In the genomic region with DNA sequence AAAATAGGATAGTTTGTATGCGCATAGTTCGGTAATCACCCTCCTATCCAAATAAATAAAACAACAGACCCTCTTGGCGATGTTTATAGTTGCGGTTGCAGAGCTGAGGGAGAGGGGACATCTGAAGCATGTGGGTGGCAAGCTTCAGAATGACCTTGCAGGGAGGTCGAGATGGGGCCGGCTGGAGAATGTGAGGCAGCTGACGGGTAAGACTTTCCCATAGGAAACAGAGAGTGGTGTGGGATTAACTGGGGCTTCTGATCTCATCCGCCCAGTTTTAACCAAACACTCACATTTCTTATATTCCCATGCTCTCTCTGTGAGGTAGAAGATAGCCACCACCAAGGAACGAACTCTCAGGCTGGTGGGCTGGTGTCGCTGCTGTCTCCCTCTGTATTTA, we compare ENCODE assay signal across 8 mouse cellular contexts.
A peak's percentile ranks its signal among the peaks of the same experiment; 100 is the strongest.
DNase-seq lines count a peak whose midpoint lies in the region; ATAC-seq lines count a peak whose summit lies in the region.

No protein-coding gene starts in this region.

- intact Hi-C loops in left cerebral cortex, postnatal 25 days (cut with DNase I): no loop called here

- H3K9ac ChIP-seq in forebrain, embryonic 12.5 days: no peak overlapping the region
- H3K9ac ChIP-seq in forebrain, embryonic 14.5 days (ENCODE audit: low read length): no peak overlapping the region
- H3K9ac ChIP-seq in intestine, embryonic 15.5 days: no peak overlapping the region
- no peak overlapping the region; the same call in 1 of the 2 replicates for H3K9ac ChIP-seq in neural tube, embryonic 15.5 days (replicated peaks)

- H3K4me3 ChIP-seq in forebrain, embryonic 12.5 days (replicated peaks): no peak overlapping the region
- H3K4me3 ChIP-seq in forebrain, embryonic 14.5 days (ENCODE audit: low read depth, low read length): no peak overlapping the region
- no peak overlapping the region for H3K4me3 ChIP-seq in intestine, embryonic 15.5 days (replicated peaks)
- H3K4me3 ChIP-seq in neural tube, embryonic 15.5 days (replicated peaks): no peak overlapping the region

- peak overlapping the region; percentile 25; the same call in 1 of the 2 replicates for H3K4me2 ChIP-seq in forebrain, embryonic 12.5 days
- no peak overlapping the region for H3K4me2 ChIP-seq in forebrain, embryonic 14.5 days (ENCODE audit: low read length)
- peak overlapping the region; percentile 19; the same call in 1 of the 2 replicates for H3K4me2 ChIP-seq in intestine, embryonic 15.5 days (replicated peaks)
- H3K4me2 ChIP-seq in neural tube, embryonic 15.5 days: peak overlapping the region; percentile 22

- peaks cover 20% of the 10 kb centered on the region for H3K4me1 ChIP-seq in forebrain, embryonic 12.5 days
- H3K4me1 ChIP-seq in forebrain, embryonic 14.5 days (ENCODE audit: control insufficient read depth, insufficient read depth, low read length): no peaks in the 10 kb centered on the region
- H3K4me1 ChIP-seq in intestine, embryonic 15.5 days (replicated peaks): peaks cover 4% of the 10 kb centered on the region; the same call in 1 of the 2 replicates
- peaks cover 21% of the 10 kb centered on the region for H3K4me1 ChIP-seq in neural tube, embryonic 15.5 days

- 39% methylated on average over 10 of the region's 10 CpGs for WGBS in forebrain, embryonic 12.5 days
- WGBS in forebrain, embryonic 14.5 days: 39% methylated on average over 10 of the region's 10 CpGs
- 17% methylated on average over 10 of the region's 10 CpGs for WGBS in intestine, embryonic 15.5 days
- WGBS in neural tube, embryonic 15.5 days: 34% methylated on average over 10 of the region's 10 CpGs

- no peak for DNase-seq in forebrain, embryonic 14.5 days (ENCODE audit: low spot score)
- peak; percentile 22 for DNase-seq in kidney, postnatal 10 days
- no peak for DNase-seq in kidney, adult 9 months
- no peak for DNase-seq in spleen, postnatal 36 days (ENCODE audit: low spot score in 2 of 2)
- DNase-seq in left cerebral cortex, postnatal 25 days (ENCODE audit: low spot score in 2 of 2): no peak

- no peaks in the 10 kb centered on the region for H3K27me3 ChIP-seq in forebrain, embryonic 12.5 days
- no peaks in the 10 kb centered on the region for H3K27me3 ChIP-seq in forebrain, embryonic 14.5 days (replicated peaks; ENCODE audit: control insufficient read depth, insufficient read depth, low read length)
- no peaks in the 10 kb centered on the region for H3K27me3 ChIP-seq in intestine, embryonic 15.5 days (replicated peaks)
- H3K27me3 ChIP-seq in neural tube, embryonic 15.5 days (replicated peaks): no peaks in the 10 kb centered on the region

- no peak for ATAC-seq in forebrain, embryonic 12.5 days (ENCODE audit: low FRiP score)
- no peak for ATAC-seq in forebrain, embryonic 14.5 days
- peak; percentile 63; the same call in 1 of the 2 replicates for ATAC-seq in intestine, embryonic 15.5 days
- no peak for ATAC-seq in neural tube, embryonic 15.5 days (ENCODE audit: low FRiP score)

- 0 out of 2 replicates have a peak overlapping the region, but pooled peaks have one; percentile 25 for H3K27ac ChIP-seq in forebrain, embryonic 12.5 days
- H3K27ac ChIP-seq in forebrain, embryonic 14.5 days (ENCODE audit: low read depth, low read length): no peak overlapping the region
- H3K27ac ChIP-seq in intestine, embryonic 15.5 days: peak overlapping the region; percentile 71
- H3K27ac ChIP-seq in neural tube, embryonic 15.5 days (replicated peaks): peak overlapping the region; percentile 54

- no peaks in the 10 kb centered on the region for H3K9me3 ChIP-seq in forebrain, embryonic 12.5 days
- H3K9me3 ChIP-seq in forebrain, embryonic 14.5 days (replicated peaks; ENCODE audit: control insufficient read depth, low read length): no peaks in the 10 kb centered on the region
- no peaks in the 10 kb centered on the region for H3K9me3 ChIP-seq in intestine, embryonic 15.5 days
- H3K9me3 ChIP-seq in neural tube, embryonic 15.5 days (replicated peaks): no peaks in the 10 kb centered on the region

- H3K36me3 ChIP-seq in forebrain, embryonic 12.5 days (replicated peaks): no peaks in the 10 kb centered on the region
- no peaks in the 10 kb centered on the region for H3K36me3 ChIP-seq in forebrain, embryonic 14.5 days (ENCODE audit: control insufficient read depth, insufficient read depth, low read length)
- no peaks in the 10 kb centered on the region for H3K36me3 ChIP-seq in intestine, embryonic 15.5 days
- no peaks in the 10 kb centered on the region for H3K36me3 ChIP-seq in neural tube, embryonic 15.5 days
